Mouse (Mus musculus) forebrain, embryonic 16.5 days (tissue): ENCODE measurements at regions not wholly inside any gene's neighbourhood (a gene's known extent, or its start where the extent isn't known, plus 50 kb on each side); places are given as distances from the start of the nearest gene placed in this dataset.

ENCODE experiments used
- ATAC-seq: fragments of 200-750 bp; cut with Nextera tagmentation; 2 replicates; pipeline ENCODE4 v1.8.0; 2017; ENCODE audit warnings: mild to moderate bottlenecking, moderate library complexity
- H3K27ac ChIP-seq: fragments of 300-500 bp; sonication (generic); 2 replicates; pipeline ENCODE4 v1.5.1; 2014; ENCODE audit warnings: low read length, control low read depth
- H3K27me3 ChIP-seq: fragments of 300-500 bp; sonication (generic); replicated peaks from 2 replicates; pipeline ENCODE4 v1.6.1; 2014; ENCODE audit warnings: low read length; ENCODE audit not compliant: control insufficient read depth, insufficient read depth
- H3K36me3 ChIP-seq: fragments of 300-500 bp; sonication (generic); 2 replicates; pipeline ENCODE4 v1.6.1; 2014; ENCODE audit not compliant: control insufficient read depth, insufficient read depth
- H3K4me1 ChIP-seq: fragments of 300-500 bp; sonication (generic); replicated peaks from 2 replicates; pipeline ENCODE4 v1.6.1; 2014; ENCODE audit warnings: low read length; ENCODE audit not compliant: control insufficient read depth, insufficient read depth
- H3K4me2 ChIP-seq: fragments of 300-500 bp; sonication (generic); 2 replicates; pipeline ENCODE4 v1.6.1; 2014; ENCODE audit warnings: mild to moderate bottlenecking, low read length, control low read depth
- H3K4me3 ChIP-seq: fragments of 300-500 bp; sonication (generic); replicated peaks from 2 replicates; pipeline ENCODE4 v1.5.1; 2014; ENCODE audit warnings: mild to moderate bottlenecking, low read length, control low read depth
- H3K9ac ChIP-seq: fragments of 300-500 bp; sonication (generic); replicated peaks from 2 replicates; pipeline ENCODE4 v1.6.1; 2014; ENCODE audit warnings: low read depth, low read length, control low read depth
- H3K9me3 ChIP-seq: fragments of 300-500 bp; sonication (generic); 2 replicates; pipeline ENCODE4 v1.6.1; 2016; ENCODE audit warnings: low read length; ENCODE audit not compliant: control insufficient read depth
- WGBS: fragments of 180-500 bp; shearing (Covaris S2); extraction: QIAGEN DNeasy Blood & Tissue Kit; methylation state at CpG from one replicate; pipeline ENCODE4 v1.1.7; 2014; 5-methylcytosine and 5-hydroxymethylcytosine counted together

- no peak overlapping the region for H3K4me2 ChIP-seq
- H3K36me3 ChIP-seq: no peaks in the 10 kb centered on the region
- ATAC-seq: no peak
- no peak overlapping the region for H3K4me3 ChIP-seq
- H3K9ac ChIP-seq: no peak overlapping the region
- H3K27ac ChIP-seq: no peak overlapping the region
- no peaks in the 10 kb centered on the region for H3K4me1 ChIP-seq
- H3K9me3 ChIP-seq: no peaks in the 10 kb centered on the region
- H3K27me3 ChIP-seq: no peaks in the 10 kb centered on the region
Measured at GRCm38 (mm10) chr15:43581246-43581645, 3447.1 kb downstream of the 9330182O14Rik start.

GRCm38 (mm10) chr15:43585751-43586150 lies 3451.6 kb downstream of the 9330182O14Rik start:
- no peak overlapping the region for H3K4me3 ChIP-seq
- no peaks in the 10 kb centered on the region for H3K27me3 ChIP-seq
- H3K36me3 ChIP-seq: no peaks in the 10 kb centered on the region
- no peak overlapping the region for H3K27ac ChIP-seq
- no peaks in the 10 kb centered on the region for H3K4me1 ChIP-seq
- WGBS: 84% methylated on average over 4 of the region's 4 CpGs
- H3K9me3 ChIP-seq: no peaks in the 10 kb centered on the region
- H3K9ac ChIP-seq: no peak overlapping the region
- ATAC-seq: no peak
- no peak overlapping the region for H3K4me2 ChIP-seq

GRCm38 (mm10) chr15:43588021-43588420 lies 3453.9 kb downstream of the 9330182O14Rik start:
- 83% methylated on average over 2 of the region's 2 CpGs for WGBS
- Histone ChIP-seq H3K9ac (no peak overlapping the region), H3K4me2 (no peak overlapping the region), H3K9me3 (no peaks in the 10 kb centered on the region), H3K27me3 (no peaks in the 10 kb centered on the region), H3K27ac (no peak overlapping the region), H3K4me3 (no peak overlapping the region), H3K36me3 (no peaks in the 10 kb centered on the region), H3K4me1 (no peaks in the 10 kb centered on the region)
- no peak for ATAC-seq

- no peak for ATAC-seq
- no peak overlapping the region for H3K27ac ChIP-seq
- H3K9ac ChIP-seq: no peak overlapping the region
- no peak overlapping the region for H3K4me3 ChIP-seq
- no peaks in the 10 kb centered on the region for H3K9me3 ChIP-seq
- 83% methylated on average over 4 of the region's 4 CpGs for WGBS
- no peak overlapping the region for H3K4me2 ChIP-seq
- no peaks in the 10 kb centered on the region for H3K27me3 ChIP-seq
- H3K4me1 ChIP-seq: no peaks in the 10 kb centered on the region
- H3K36me3 ChIP-seq: no peaks in the 10 kb centered on the region
Measured at GRCm38 (mm10) chr15:43607700-43608099, 3473.5 kb downstream of the 9330182O14Rik start.

GRCm38 (mm10) chr15:43609901-43610300 lies 3475.7 kb downstream of the 9330182O14Rik start:
- WGBS: 81% methylated on average over 2 of the region's 2 CpGs
- no peak for ATAC-seq

GRCm38 (mm10) chr15:43614004-43614661 lies 3480.0 kb downstream of the 9330182O14Rik start:
- H3K4me2 ChIP-seq: no peak overlapping the region
- no peak for ATAC-seq
- H3K27me3 ChIP-seq: no peaks in the 10 kb centered on the region
- no peaks in the 10 kb centered on the region for H3K36me3 ChIP-seq
- H3K9me3 ChIP-seq: no peaks in the 10 kb centered on the region
- no peak overlapping the region for H3K4me3 ChIP-seq
- no peak overlapping the region for H3K9ac ChIP-seq
- H3K27ac ChIP-seq: no peak overlapping the region
- WGBS: 37% methylated on average over 5 of the region's 5 CpGs
- no peaks in the 10 kb centered on the region for H3K4me1 ChIP-seq

More at GRCm38 (mm10) chr15:43609901-43610300, 3475.7 kb downstream of the 9330182O14Rik start:
- Histone ChIP-seq H3K9me3 (no peaks in the 10 kb centered on the region), H3K27ac (no peak overlapping the region), H3K4me1 (no peaks in the 10 kb centered on the region), H3K4me2 (no peak overlapping the region), H3K36me3 (no peaks in the 10 kb centered on the region), H3K9ac (no peak overlapping the region), H3K4me3 (no peak overlapping the region), H3K27me3 (no peaks in the 10 kb centered on the region)

GRCm38 (mm10) chr15:43615727-43616126 lies 3481.6 kb downstream of the 9330182O14Rik start:
- H3K27ac ChIP-seq: no peak overlapping the region
- no peak overlapping the region for H3K4me3 ChIP-seq
- no peaks in the 10 kb centered on the region for H3K36me3 ChIP-seq
- no peak for ATAC-seq
- H3K9ac ChIP-seq: no peak overlapping the region
- H3K27me3 ChIP-seq: no peaks in the 10 kb centered on the region
- 79% methylated on average over 1 of the region's 1 CpGs for WGBS
- H3K4me1 ChIP-seq: no peaks in the 10 kb centered on the region
- H3K4me2 ChIP-seq: no peak overlapping the region
- no peaks in the 10 kb centered on the region for H3K9me3 ChIP-seq

GRCm38 (mm10) chr15:43624431-43624965 lies 3490.3 kb downstream of the 9330182O14Rik start:
- Histone ChIP-seq H3K4me2 (no peak overlapping the region), H3K27ac (no peak overlapping the region), H3K4me1 (no peaks in the 10 kb centered on the region), H3K9me3 (no peaks in the 10 kb centered on the region), H3K27me3 (no peaks in the 10 kb centered on the region), H3K9ac (no peak overlapping the region), H3K4me3 (no peak overlapping the region), H3K36me3 (no peaks in the 10 kb centered on the region)
- no peak for ATAC-seq
- 79% methylated on average over 2 of the region's 2 CpGs for WGBS

- no peak overlapping the region for H3K4me3 ChIP-seq
- no peaks in the 10 kb centered on the region for H3K9me3 ChIP-seq
- no peak overlapping the region for H3K27ac ChIP-seq
- H3K4me2 ChIP-seq: no peak overlapping the region
- ATAC-seq: no peak
- no peaks in the 10 kb centered on the region for H3K4me1 ChIP-seq
- no peak overlapping the region for H3K9ac ChIP-seq
- WGBS: 76% methylated on average over 4 of the region's 4 CpGs
- H3K27me3 ChIP-seq: no peaks in the 10 kb centered on the region
- no peaks in the 10 kb centered on the region for H3K36me3 ChIP-seq
Measured at GRCm38 (mm10) chr15:43625021-43625510, 3490.9 kb downstream of the 9330182O14Rik start.
